22 mouse cellular contexts compared by ENCODE assay signal in the genomic region with DNA sequence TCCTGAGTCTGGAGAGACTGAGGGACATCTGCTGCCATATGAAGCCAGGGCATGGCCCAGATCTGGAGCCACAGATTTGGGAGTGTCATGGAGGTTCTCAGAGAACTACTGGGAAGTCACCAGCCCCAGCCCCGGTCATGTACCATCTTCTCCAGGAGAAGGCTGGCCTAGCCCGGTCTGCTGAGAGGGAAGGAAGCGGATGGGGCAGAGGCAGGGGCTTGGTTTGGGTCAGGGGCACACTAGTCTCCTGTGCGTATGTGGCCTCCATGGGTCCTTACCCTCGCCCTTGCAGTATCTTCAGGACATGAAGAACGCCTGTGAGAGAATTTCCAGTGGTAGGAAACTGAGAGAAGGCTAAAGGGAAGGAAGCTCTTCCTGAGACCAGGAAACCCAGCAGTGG. TPM values are rescaled to one million over a fixed set of nuclear protein-coding genes. Genes with fewer than 3 reads are reported as not detected.
DNase-seq lines count a peak whose midpoint lies in the region; ATAC-seq and TF ChIP-seq lines count a peak whose summit lies in the region.
"Had no signal": no experiment of that assay in that cellular context is flagged by ENCODE, and none has a peak within 500 bp of the region (broad histone marks: within the 10 kb centered on the region; RNA-seq: fewer than 3 reads in every experiment).

No protein-coding gene starts in this region.

- no peaks in the 10 kb centered on the region for H3K36me3 ChIP-seq in heart, embryonic 10.5 days
- no peaks in the 10 kb centered on the region for H3K36me3 ChIP-seq in midbrain, embryonic 10.5 days
- no peaks in the 10 kb centered on the region for H3K36me3 ChIP-seq in midbrain, embryonic 13.5 days
- no peaks in the 10 kb centered on the region for H3K36me3 ChIP-seq in limb, embryonic 10.5 days
- H3K36me3 ChIP-seq in limb, embryonic 12.5 days, result no peaks in the 10 kb centered on the region
- H3K36me3 ChIP-seq: embryonic facial prominence, embryonic 10.5 days; embryonic facial prominence, embryonic 12.5 days; forebrain, embryonic 12.5 days; forebrain, embryonic 15.5 days had no signal

- H3K9ac ChIP-seq in midbrain, embryonic 13.5 days (replicated peaks), result no peak overlapping the region
- H3K9ac ChIP-seq in limb, embryonic 12.5 days (replicated peaks), result no peak overlapping the region
- H3K9ac ChIP-seq: embryonic facial prominence, embryonic 12.5 days; forebrain, embryonic 12.5 days; forebrain, embryonic 15.5 days; forebrain, postnatal 0 days had no signal

- TF ChIP-seq CTCF in lung, adult 2 months (IDR thresholded peaks at IDR 0.05; ENCODE audit: insufficient read depth, low read length), result no peak

- ATAC-seq in midbrain, embryonic 13.5 days, result no peak
- no peak for ATAC-seq in limb, embryonic 12.5 days (ENCODE audit: insufficient number of reproducible peaks, insufficient read depth, low FRiP score, low TSS enrichment, low read depth)
- ATAC-seq: forebrain, embryonic 15.5 days; forebrain, postnatal 0 days had no signal

- H3K27ac ChIP-seq in heart, embryonic 10.5 days, result no peak overlapping the region
- 0 out of 2 replicates have a peak overlapping the region, but pooled peaks have one; percentile 20 for H3K27ac ChIP-seq in midbrain, embryonic 10.5 days (replicated peaks)
- H3K27ac ChIP-seq in midbrain, embryonic 13.5 days, result no peak overlapping the region
- H3K27ac ChIP-seq in limb, embryonic 10.5 days, result peak overlapping the region; percentile 64
- peak overlapping the region; percentile 53; the same call in 1 of the 2 replicates for H3K27ac ChIP-seq in limb, embryonic 12.5 days
- H3K27ac ChIP-seq: embryonic facial prominence, embryonic 12.5 days; forebrain, embryonic 12.5 days; forebrain, embryonic 15.5 days had no signal

- H3K9me3 ChIP-seq in heart, embryonic 10.5 days, result no peaks in the 10 kb centered on the region
- H3K9me3 ChIP-seq in midbrain, embryonic 10.5 days (replicated peaks), result no peaks in the 10 kb centered on the region
- H3K9me3 ChIP-seq in midbrain, embryonic 13.5 days, result no peaks in the 10 kb centered on the region
- H3K9me3 ChIP-seq in limb, embryonic 10.5 days (replicated peaks), result no peaks in the 10 kb centered on the region
- no peaks in the 10 kb centered on the region for H3K9me3 ChIP-seq in limb, embryonic 12.5 days
- H3K9me3 ChIP-seq: embryonic facial prominence, embryonic 10.5 days; embryonic facial prominence, embryonic 12.5 days; forebrain, embryonic 12.5 days; forebrain, embryonic 15.5 days had no signal

- 71% methylated on average over 6 of the region's 6 CpGs for WGBS in heart, embryonic 10.5 days
- 85% methylated on average over 6 of the region's 6 CpGs for WGBS in midbrain, embryonic 10.5 days
- WGBS in midbrain, embryonic 13.5 days, result 78% methylated on average over 6 of the region's 6 CpGs
- WGBS in limb, embryonic 10.5 days, result 84% methylated on average over 6 of the region's 6 CpGs
- 78% methylated on average over 6 of the region's 6 CpGs for WGBS in limb, embryonic 12.5 days
- 75% methylated on average over 6 of the region's 6 CpGs for WGBS in lung, adult 2 months

- H3K4me3 ChIP-seq in heart, embryonic 10.5 days, result no peak overlapping the region
- H3K4me3 ChIP-seq in midbrain, embryonic 10.5 days, result no peak overlapping the region
- H3K4me3 ChIP-seq in midbrain, embryonic 13.5 days (replicated peaks), result no peak overlapping the region
- no peak overlapping the region for H3K4me3 ChIP-seq in limb, embryonic 10.5 days
- no peak overlapping the region for H3K4me3 ChIP-seq in limb, embryonic 12.5 days (replicated peaks)
- H3K4me3 ChIP-seq in lung, adult 2 months (replicated peaks; ENCODE audit: extremely low read depth, low read depth, low read length), result no peak overlapping the region
- H3K4me3 ChIP-seq: embryonic facial prominence, embryonic 10.5 days; embryonic facial prominence, embryonic 12.5 days; forebrain, embryonic 12.5 days; forebrain, embryonic 15.5 days had no signal

- no peaks in the 10 kb centered on the region; the same call in 1 of the 2 replicates for H3K4me1 ChIP-seq in heart, embryonic 10.5 days
- peaks cover 4% of the 10 kb centered on the region; the same call in 1 of the 2 replicates for H3K4me1 ChIP-seq in midbrain, embryonic 10.5 days
- no peaks in the 10 kb centered on the region; the same call in 1 of the 2 replicates for H3K4me1 ChIP-seq in midbrain, embryonic 13.5 days (replicated peaks)
- H3K4me1 ChIP-seq in limb, embryonic 10.5 days, result peaks cover 18% of the 10 kb centered on the region
- peaks cover 15% of the 10 kb centered on the region for H3K4me1 ChIP-seq in limb, embryonic 12.5 days (replicated peaks)
- no peaks in the 10 kb centered on the region for H3K4me1 ChIP-seq in lung, adult 2 months (ENCODE audit: control insufficient read depth, insufficient read depth, low read length)
- H3K4me1 ChIP-seq: embryonic facial prominence, embryonic 12.5 days; forebrain, embryonic 15.5 days had no signal

- peaks cover 9% of the 10 kb centered on the region for H3K27me3 ChIP-seq in heart, embryonic 10.5 days (ENCODE audit: insufficient read depth, poor library complexity, severe bottlenecking)
- no peaks in the 10 kb centered on the region for H3K27me3 ChIP-seq in midbrain, embryonic 10.5 days (ENCODE audit: low read depth, poor library complexity, severe bottlenecking)
- H3K27me3 ChIP-seq in midbrain, embryonic 13.5 days, result 0 out of 2 replicates have a peak, but pooled peaks cover 3% of the 10 kb centered on the region
- no peaks in the 10 kb centered on the region for H3K27me3 ChIP-seq in limb, embryonic 10.5 days (ENCODE audit: low read depth, poor library complexity, severe bottlenecking)
- H3K27me3 ChIP-seq in limb, embryonic 12.5 days, result 0 out of 2 replicates have a peak, but pooled peaks cover 3% of the 10 kb centered on the region
- H3K27me3 ChIP-seq: embryonic facial prominence, embryonic 12.5 days; forebrain, embryonic 12.5 days; forebrain, embryonic 15.5 days had no signal

- no peak for TF ChIP-seq POLR2A in lung, adult 2 months (IDR thresholded peaks at IDR 0.05; ENCODE audit: borderline replicate concordance, extremely low read depth, low read depth, low read length)

- no peak overlapping the region for H3K4me2 ChIP-seq in midbrain, embryonic 13.5 days (replicated peaks)
- H3K4me2 ChIP-seq in limb, embryonic 12.5 days, result no peak overlapping the region
- H3K4me2 ChIP-seq: embryonic facial prominence, embryonic 12.5 days; forebrain, embryonic 12.5 days; forebrain, embryonic 15.5 days had no signal

- intact Hi-C loops in heart, postnatal 14 days (cut with DNase I), result no loop called here

- peak; percentile 58 for DNase-seq in heart, embryonic 10.5 days (ENCODE audit: low spot score)
- DNase-seq in heart, postnatal 14 days, result no peak
- DNase-seq in midbrain, embryonic 10.5 days (ENCODE audit: low spot score), result no peak
- DNase-seq in limb, embryonic 10.5 days (ENCODE audit: low spot score), result peak; percentile 29
- DNase-seq in lung, adult 2 months, result no peak
- DNase-seq: adrenal gland, adult 2 months; adrenal gland, postnatal 10 days; adrenal gland, postnatal 25 days; cerebellum, adult 11-12 months; cerebellum, adult 2 months; cerebellum, adult 9-10 months; cerebellum, postnatal 10 days; cerebellum, postnatal 25 days; forebrain, postnatal 0 days had no signal

RNA-seq across cellular contexts. Expression of gene Fzd9, which starts 39.7 kb away (rescaled TPM):
- 4.5 and 7.2 TPM in 2 replicates for polyA plus RNA-seq in heart, embryonic 10.5 days (2016; fragmentation: Nextera tagmentation; extraction: Ambion mirVana)
- under 1 TPM; 0.29 to 0.55 TPM for total RNA-seq in heart, postnatal 14 days (2021)
- polyA plus RNA-seq in midbrain, embryonic 10.5 days (2016; fragmentation: Nextera tagmentation; extraction: Ambion mirVana), result 15.5 and 16.0 TPM in 2 replicates
- polyA plus RNA-seq in midbrain, embryonic 13.5 days (2015; fragmentation: Nextera tagmentation; extraction: Ambion mirVana), result 11.3 and 12.2 TPM in 2 replicates
- polyA plus RNA-seq in limb, embryonic 10.5 days (2016; fragmentation: Nextera tagmentation; extraction: Ambion mirVana), result 0.25 and 1.7 TPM in 2 replicates
- 9.2 and 10.3 TPM in 2 replicates for polyA plus RNA-seq in limb, embryonic 12.5 days (2016; fragmentation: Nextera tagmentation; extraction: Ambion mirVana)
- 0.22 and 0.95 TPM in 2 replicates for polyA plus RNA-seq in lung, adult 2 months (2012; rRNA removed)

RNA-seq across cellular contexts. Expression of gene Fkbp6, which starts 59.1 kb away (rescaled TPM):
- polyA plus RNA-seq in heart, embryonic 10.5 days (2016; fragmentation: Nextera tagmentation; extraction: Ambion mirVana), result 0.15 and 0.21 TPM in 2 replicates
- total RNA-seq in heart, postnatal 14 days (2021), result under 1 TPM; 0.29 to 0.61 TPM
- polyA plus RNA-seq in midbrain, embryonic 10.5 days (2016; fragmentation: Nextera tagmentation; extraction: Ambion mirVana), result 0.11 TPM in 1 of 2 replicates, not detected in the other
- 0.28 TPM in 1 of 2 replicates, not detected in the other for polyA plus RNA-seq in midbrain, embryonic 13.5 days (2015; fragmentation: Nextera tagmentation; extraction: Ambion mirVana)
- polyA plus RNA-seq in limb, embryonic 10.5 days (2016; fragmentation: Nextera tagmentation; extraction: Ambion mirVana), result not detected in 2 replicates
- polyA plus RNA-seq in limb, embryonic 12.5 days (2016; fragmentation: Nextera tagmentation; extraction: Ambion mirVana), result 0.16 TPM in 1 of 2 replicates, not detected in the other
- polyA plus RNA-seq in lung, adult 2 months (2012; rRNA removed), result not detected in 2 replicates
- total RNA-seq: adrenal gland, adult 2 months; forebrain, postnatal 0 days had no signal
- polyA plus RNA-seq: adrenal gland, adult 2 months; C2C12; cerebellum, adult 2 months; embryonic facial prominence, embryonic 10.5 days; embryonic facial prominence, embryonic 12.5 days; embryonic facial prominence, embryonic 14.5 days; forebrain, postnatal 0 days had no signal

Comparison
In these comparisons a context has a peak if more than half of its experiments do, and no peak if none do; other contexts are left out.
1. DNase-seq: peak in heart, embryonic 10.5 days (single experiment) and limb, embryonic 10.5 days (single experiment); none in heart, postnatal 14 days (0 of 2), midbrain, embryonic 10.5 days (single experiment) and lung, adult 2 months (single experiment).
2. H3K27ac ChIP-seq: peak in midbrain, embryonic 10.5 days (single experiment), limb, embryonic 10.5 days (single experiment) and limb, embryonic 12.5 days (single experiment); none in heart, embryonic 10.5 days (single experiment) and midbrain, embryonic 13.5 days (single experiment).